Mouse (Mus musculus): Measurements from ENCODE around the gene Rab2b.

Rab2b gene

GRCm38 (mm10) chr14:52283629-52284028, 4.3 kb upstream of the Rab2b start:
- in situ Hi-C loops (cut with MboI; ENCODE audit: unreplicated experiment in 2 of 2) = no loop called here

- in situ Hi-C loops (cut with MboI; ENCODE audit: unreplicated experiment in 2 of 2) = loop anchor here in 1 of 2 experiments (10.0 kb wide), 1 partner anchor 1195 kb away; no protein-coding TSS in a partner anchor
Measured at GRCm38 (mm10) chr14:52279747-52280120, 389 bp upstream of the Rab2b start.

- in situ Hi-C loops (cut with MboI; ENCODE audit: unreplicated experiment in 2 of 2) = loop anchor here in 1 of 2 experiments (10.0 kb wide), 1 partner anchor 1192 kb away; no protein-coding TSS in a partner anchor
Measured at GRCm38 (mm10) chr14:52277210-52277609, 2.1 kb downstream of the Rab2b start.

GRCm38 (mm10) chr14:52272781-52273180, 6.6 kb downstream of the Rab2b start:
- in situ Hi-C loops (cut with MboI; ENCODE audit: unreplicated experiment in 2 of 2) = loop anchor here in 1 of 2 experiments (10.0 kb wide), 1 partner anchor 1188 kb away; no protein-coding TSS in a partner anchor

- in situ Hi-C loops (cut with MboI; ENCODE audit: unreplicated experiment in 2 of 2) = no loop called here
Measured at GRCm38 (mm10) chr14:52257484-52258213, 21.7 kb downstream of the Rab2b start, which contains the start of gene Chd8. Gene Chd8 (minus strand): TSS chr14:52257780.

- in situ Hi-C loops (cut with MboI; ENCODE audit: unreplicated experiment in 2 of 2) = no loop called here
Measured at GRCm38 (mm10) chr14:52256311-52257175, 22.8 kb downstream of the Rab2b start.

GRCm38 (mm10) chr14:52246129-52246528, 33.2 kb downstream of the Rab2b start:
- in situ Hi-C loops (cut with MboI; ENCODE audit: unreplicated experiment in 2 of 2) = no loop called here

GRCm38 (mm10) chr14:52244690-52245042, 34.7 kb downstream of the Rab2b start:
- in situ Hi-C loops (cut with MboI; ENCODE audit: unreplicated experiment in 2 of 2) = no loop called here

- in situ Hi-C loops (cut with MboI; ENCODE audit: unreplicated experiment in 2 of 2) = no loop called here
Measured at GRCm38 (mm10) chr14:52244041-52244689, 35.2 kb downstream of the Rab2b start.

- in situ Hi-C loops (cut with MboI; ENCODE audit: unreplicated experiment in 2 of 2) = loop anchor here in 1 of 2 experiments (5.0 kb wide), 1 partner anchor 34 kb away; no protein-coding TSS in a partner anchor
Measured at GRCm38 (mm10) chr14:52236216-52236615, 43.1 kb downstream of the Rab2b start.

GRCm38 (mm10) chr14:52235165-52235564, 44.2 kb downstream of the Rab2b start:
- in situ Hi-C loops (cut with MboI; ENCODE audit: unreplicated experiment in 2 of 2) = loop anchor here in 1 of 2 experiments (5.0 kb wide), 1 partner anchor 33 kb away; no protein-coding TSS in a partner anchor

- in situ Hi-C loops (cut with MboI; ENCODE audit: unreplicated experiment in 2 of 2) = no loop called here
Measured at GRCm38 (mm10) chr14:52232249-52232648, 47.1 kb downstream of the Rab2b start.

GRCm38 (mm10) chr14:52225972-52226371, 53.4 kb downstream of the Rab2b start:
- in situ Hi-C loops (cut with MboI; ENCODE audit: unreplicated experiment in 2 of 2) = no loop called here

GRCm38 (mm10) chr14:52217261-52217660, 62.1 kb downstream of the Rab2b start:
- in situ Hi-C loops (cut with MboI; ENCODE audit: unreplicated experiment in 2 of 2) = no loop called here

All from v-Abl transformed pro-B cells (cell line).